Comparison of ENCODE assay signal across 26 mouse cellular contexts in genomic region chr9:30903266-30903665, GRCm38 (mm10). TPM values are rescaled to one million over a fixed set of nuclear protein-coding genes. Genes with fewer than 3 reads are reported as not detected.
DNase-seq lines count a peak whose midpoint lies in the region; ATAC-seq and TF ChIP-seq lines count a peak whose summit lies in the region.
"Had no signal": no experiment of that assay in that cellular context is flagged by ENCODE, and none has a peak within 500 bp of the region (broad histone marks: within the 10 kb centered on the region; RNA-seq: fewer than 3 reads in every experiment).

No protein-coding gene starts in this region.

- peak overlapping the region; percentile 43; the same call in 1 of the 2 replicates for H3K27ac ChIP-seq in kidney, adult 2 months (ENCODE audit: insufficient read depth, low read depth, low read length)
- H3K27ac ChIP-seq in forebrain, embryonic 16.5 days (ENCODE audit: low read length): no peak overlapping the region
- H3K27ac ChIP-seq: forebrain, embryonic 10.5 days; forebrain, embryonic 13.5 days; gastrocnemius, adult 2 months; heart, embryonic 15.5 days; hindbrain, embryonic 14.5 days; hindbrain, postnatal 0 days had no signal

- no peak for TF ChIP-seq POLR2A in kidney, adult 2 months (IDR thresholded peaks at IDR 0.05; ENCODE audit: low read depth, low read length)

- H3K9me3 ChIP-seq in forebrain, embryonic 16.5 days (ENCODE audit: control insufficient read depth, low read length): no peaks in the 10 kb centered on the region
- H3K9me3 ChIP-seq: forebrain, embryonic 10.5 days; forebrain, embryonic 13.5 days; heart, embryonic 12.5 days; heart, embryonic 15.5 days had no signal

- no peak overlapping the region for H3K9ac ChIP-seq in forebrain, embryonic 16.5 days (replicated peaks; ENCODE audit: low read depth, low read length)
- H3K9ac ChIP-seq: forebrain, embryonic 13.5 days; forebrain, postnatal 0 days; heart, embryonic 12.5 days; heart, embryonic 15.5 days; hindbrain, embryonic 14.5 days had no signal

- H3K36me3 ChIP-seq in kidney, adult 2 months (ENCODE audit: control insufficient read depth, insufficient read depth, low read length): no peaks in the 10 kb centered on the region
- H3K36me3 ChIP-seq in forebrain, embryonic 16.5 days (ENCODE audit: control insufficient read depth, insufficient read depth): no peaks in the 10 kb centered on the region

- DNase-seq in kidney, adult 2 months: peak; percentile 45
- DNase-seq in kidney, adult 18-20 months: no peak
- DNase-seq in ovary, adult 18-20 months (ENCODE audit: low spot score): peak; percentile 73
- no peak for DNase-seq in ovary, postnatal 10 days (ENCODE audit: low spot score)
- DNase-seq in adrenal gland, postnatal 10 days: peak; percentile 67
- peak; percentile 77 for DNase-seq in adrenal gland, postnatal 36 days
- DNase-seq in urinary bladder, postnatal 25 days (ENCODE audit: low spot score): no peak
- DNase-seq: cerebellum, adult 18-20 months; cerebellum, adult 9-10 months; cerebellum, postnatal 14 days; forebrain, postnatal 0 days; gastrocnemius, adult 2 months; gastrocnemius, postnatal 14 days; heart, adult 18-20 months; heart, postnatal 10 days; heart, postnatal 4 days had no signal

- TF ChIP-seq CTCF in kidney, adult 2 months (conservative IDR thresholded peaks at IDR 0.05; ENCODE audit: insufficient read depth, insufficient read length, low read depth, low read length): no peak

- peaks cover 20% of the 10 kb centered on the region for H3K4me1 ChIP-seq in kidney, adult 2 months (ENCODE audit: control insufficient read depth, insufficient read depth, low read length)
- no peaks in the 10 kb centered on the region for H3K4me1 ChIP-seq in forebrain, embryonic 16.5 days (replicated peaks; ENCODE audit: control insufficient read depth, insufficient read depth, low read length)
- H3K4me1 ChIP-seq: forebrain, embryonic 13.5 days; heart, embryonic 12.5 days had no signal

- ATAC-seq in forebrain, embryonic 16.5 days: no peak
- ATAC-seq: CD4-positive, CD25-positive, alpha-beta regulatory T cell, adult 4 months; forebrain, embryonic 13.5 days; forebrain, postnatal 0 days; hindbrain, postnatal 0 days had no signal

- 71% methylated on average over 5 of the region's 5 CpGs for WGBS in kidney, adult 2 months
- 96% methylated on average over 5 of the region's 5 CpGs for WGBS in forebrain, embryonic 16.5 days

- H3K27me3 ChIP-seq in kidney, adult 2 months (replicated peaks; ENCODE audit: control insufficient read depth, insufficient read depth, low read length): no peaks in the 10 kb centered on the region
- no peaks in the 10 kb centered on the region for H3K27me3 ChIP-seq in forebrain, embryonic 16.5 days (replicated peaks; ENCODE audit: control insufficient read depth, insufficient read depth, low read length)
- H3K27me3 ChIP-seq: forebrain, embryonic 13.5 days; heart, embryonic 12.5 days; heart, embryonic 15.5 days had no signal

- no peak overlapping the region for H3K4me2 ChIP-seq in forebrain, embryonic 16.5 days (ENCODE audit: low read length)
- H3K4me2 ChIP-seq: forebrain, embryonic 13.5 days; heart, embryonic 12.5 days; heart, embryonic 15.5 days; hindbrain, embryonic 14.5 days had no signal

- H3K4me3 ChIP-seq in kidney, adult 2 months (ENCODE audit: insufficient read depth, low read depth, low read length): no peak overlapping the region
- no peak overlapping the region for H3K4me3 ChIP-seq in forebrain, embryonic 16.5 days (replicated peaks; ENCODE audit: low read length)
- H3K4me3 ChIP-seq: forebrain, embryonic 10.5 days; forebrain, embryonic 13.5 days; gastrocnemius, adult 2 months; heart, embryonic 12.5 days; heart, embryonic 15.5 days had no signal

RNA-seq across cellular contexts. Expression of gene Adamts15, which starts 19.0 kb away (rescaled TPM):
- 6.2 and 7.3 TPM in 2 replicates for polyA plus RNA-seq in kidney, adult 2 months (2012; rRNA removed)
- total RNA-seq in adrenal gland, postnatal 10 days (2021): 1 to 10 TPM; 6.4 to 7.0 TPM
- 1 to 10 TPM; 4.3 to 8.8 TPM for total RNA-seq in adrenal gland, postnatal 36 days (2021)
- 3.4 and 4.4 TPM in 2 replicates for polyA plus RNA-seq in forebrain, embryonic 16.5 days (2015; fragmentation: Nextera tagmentation; extraction: Ambion mirVana)
- total RNA-seq: MEL had no signal
- polyA plus RNA-seq: C2C12; CD4-positive, CD25-positive, alpha-beta regulatory T cell, adult 4 months had no signal

RNA-seq across cellular contexts. Expression of gene Adamts8, which starts 39.1 kb away (rescaled TPM):
- 0.83 and 1.7 TPM in 2 replicates for polyA plus RNA-seq in kidney, adult 2 months (2012; rRNA removed)
- 1 to 10 TPM in 1 of 2 experiments, under 1 TPM in 1; 0.96 to 1.2 TPM for total RNA-seq in adrenal gland, postnatal 10 days (2021)
- under 1 TPM; 0.07 to 0.49 TPM for total RNA-seq in adrenal gland, postnatal 36 days (2021)
- 1.6 and 1.7 TPM in 2 replicates for polyA plus RNA-seq in forebrain, embryonic 16.5 days (2015; fragmentation: Nextera tagmentation; extraction: Ambion mirVana)
- total RNA-seq: MEL had no signal
- polyA plus RNA-seq: C2C12 had no signal

Comparison
In these comparisons a context has a peak if more than half of its experiments do, and no peak if none do; other contexts are left out.
1. DNase-seq: peak in kidney, adult 2 months (single experiment), ovary, adult 18-20 months (single experiment), adrenal gland, postnatal 10 days (single experiment) and adrenal gland, postnatal 36 days (2 of 2); none in kidney, adult 18-20 months (single experiment), ovary, postnatal 10 days (single experiment) and urinary bladder, postnatal 25 days (single experiment).